Mouse (Mus musculus) small intestine, adult 2 months (tissue): ENCODE data around the gene Fbxl19.

Experiments
- CTCF ChIP-seq: fragments of 200-500 bp; IDR thresholded peaks from 2 replicates; pipeline ENCODE4 v1.5.1; 2012; ENCODE audit warnings: low read depth, mild to moderate bottlenecking, control low read depth, inconsistent platforms, low read length, moderate library complexity, mixed read lengths; ENCODE audit not compliant: insufficient replicate concordance, insufficient read length; ENCODE audit errors: extremely low read depth
- POLR2A ChIP-seq: fragments of 200-500 bp; IDR thresholded peaks from 2 replicates; pipeline ENCODE4 v1.6.1; 2012; ENCODE audit warnings: low read depth, mild to moderate bottlenecking, control low read depth, inconsistent platforms, low read length, moderate library complexity

- TF ChIP-seq POLR2A (peak; percentile 60), CTCF (peak; percentile 99)
These were observed 56.2 kb downstream of the Fbxl19 start, which contains the start of gene Hsd3b7 for GRCm38 (mm10) chr7:127800435-127801009.
